Mouse (Mus musculus): ENCODE data around the gene Scarf2.

The Scarf2 gene

DNA sequence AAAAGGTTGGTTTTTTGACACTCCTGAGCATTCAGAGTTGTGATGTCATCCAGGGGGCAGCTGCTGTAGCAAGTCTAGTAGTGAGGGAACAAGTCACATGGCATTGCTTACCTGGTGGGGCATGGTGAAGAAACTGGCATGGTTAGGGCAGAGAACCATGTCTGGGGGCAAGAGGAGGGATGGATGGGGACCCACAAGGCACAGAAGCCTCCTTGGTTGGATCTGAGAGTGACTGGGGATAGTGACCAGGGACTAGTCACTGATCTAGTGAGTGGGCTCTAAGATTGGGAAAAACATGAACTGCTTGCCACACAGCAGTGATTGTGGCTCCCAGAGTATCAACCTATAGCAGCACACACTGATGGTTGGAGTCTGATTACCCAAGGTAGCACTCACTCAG, 2.5 kb downstream of the Scarf2 start:
- no peak for DNase-seq (ENCODE audit: low spot score)

DNA sequence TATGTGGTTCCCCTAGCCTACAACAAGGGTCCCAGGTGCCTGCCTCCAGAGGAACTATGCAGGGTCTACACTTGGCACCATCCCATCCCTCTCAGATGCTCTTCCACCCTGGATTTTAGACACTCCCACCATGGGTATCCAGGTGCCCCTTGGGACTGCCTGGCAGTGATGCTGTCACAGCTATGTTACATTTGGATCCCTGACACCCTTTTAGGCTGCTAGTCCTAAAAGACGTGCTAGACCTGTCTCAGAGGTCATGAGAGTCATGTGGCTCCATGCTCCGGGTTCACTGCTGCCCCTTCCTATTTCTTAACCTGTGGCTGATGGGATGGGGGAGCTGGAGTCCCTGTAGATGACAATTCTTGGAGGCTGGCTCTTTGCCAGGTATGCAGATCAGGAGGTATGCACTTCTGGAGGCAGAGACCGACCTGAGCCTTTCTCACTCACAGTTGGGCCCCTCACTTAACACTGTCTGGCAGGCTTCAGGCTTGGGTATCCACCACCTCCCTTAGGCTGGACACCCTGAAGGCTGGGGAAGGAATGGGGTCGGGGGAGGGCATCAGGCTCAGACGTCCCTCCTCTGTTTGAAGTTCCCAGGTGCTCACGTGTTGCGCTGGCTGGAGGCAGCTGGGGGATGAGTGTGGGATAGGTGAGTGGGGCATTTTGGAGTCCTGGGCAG, 4.8 kb downstream of the Scarf2 start:
- DNase-seq (ENCODE audit: low spot score): peak; percentile 55

DNA sequence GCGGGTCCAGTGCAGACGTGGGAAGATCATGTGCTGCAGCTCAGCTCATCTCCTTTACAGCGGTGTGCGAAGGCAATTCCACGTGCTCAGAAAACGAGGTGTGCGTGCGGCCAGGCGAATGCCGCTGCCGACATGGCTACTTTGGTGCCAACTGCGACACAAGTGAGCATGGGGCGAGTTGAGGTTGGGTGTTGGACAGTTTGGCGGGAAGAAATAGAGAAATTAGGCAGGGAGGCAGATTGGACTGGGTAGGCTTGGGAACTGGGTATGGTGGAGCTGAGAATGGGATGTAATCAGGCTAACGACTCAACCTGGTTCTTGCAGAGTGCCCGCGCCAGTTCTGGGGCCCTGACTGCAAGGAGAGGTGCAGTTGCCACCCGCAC, 5.4 kb downstream of the Scarf2 start:
- no peak for DNase-seq (ENCODE audit: low spot score)

DNA sequence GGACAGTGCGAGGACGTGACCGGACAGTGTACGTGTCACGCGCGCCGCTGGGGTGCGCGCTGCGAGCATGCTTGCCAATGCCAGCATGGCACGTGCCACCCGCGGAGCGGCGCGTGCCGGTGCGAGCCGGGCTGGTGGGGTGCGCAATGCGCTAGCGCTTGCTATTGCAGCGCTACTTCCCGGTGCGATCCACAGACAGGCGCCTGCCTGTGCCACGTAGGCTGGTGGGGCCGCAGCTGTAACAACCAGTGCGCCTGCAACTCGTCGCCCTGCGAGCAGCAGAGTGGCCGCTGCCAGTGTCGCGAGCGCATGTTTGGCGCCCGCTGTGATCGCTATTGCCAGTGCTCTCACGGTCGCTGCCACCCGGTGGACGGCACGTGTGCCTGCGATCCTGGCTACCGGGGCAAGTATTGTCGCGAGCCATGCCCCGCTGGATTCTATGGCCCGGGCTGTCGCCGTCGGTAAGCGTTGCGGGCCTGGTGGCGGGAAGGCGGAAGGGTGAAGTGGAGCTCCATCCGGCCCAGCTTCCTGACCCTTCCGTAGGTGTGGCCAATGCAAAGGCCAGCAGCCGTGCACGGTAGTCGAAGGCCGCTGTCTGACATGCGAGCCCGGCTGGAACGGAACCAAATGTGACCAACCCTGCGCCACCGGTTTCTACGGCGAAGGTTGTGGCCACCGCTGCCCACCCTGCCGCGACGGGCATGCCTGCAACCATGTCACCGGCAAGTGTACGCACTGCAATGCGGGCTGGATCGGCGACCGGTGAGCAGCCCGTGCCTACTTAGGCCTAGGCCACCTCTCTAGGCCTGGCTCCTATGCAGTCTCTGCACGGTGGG, 6.0 kb downstream of the Scarf2 start:
- peak; percentile 59 for DNase-seq (ENCODE audit: low spot score)

DNA sequence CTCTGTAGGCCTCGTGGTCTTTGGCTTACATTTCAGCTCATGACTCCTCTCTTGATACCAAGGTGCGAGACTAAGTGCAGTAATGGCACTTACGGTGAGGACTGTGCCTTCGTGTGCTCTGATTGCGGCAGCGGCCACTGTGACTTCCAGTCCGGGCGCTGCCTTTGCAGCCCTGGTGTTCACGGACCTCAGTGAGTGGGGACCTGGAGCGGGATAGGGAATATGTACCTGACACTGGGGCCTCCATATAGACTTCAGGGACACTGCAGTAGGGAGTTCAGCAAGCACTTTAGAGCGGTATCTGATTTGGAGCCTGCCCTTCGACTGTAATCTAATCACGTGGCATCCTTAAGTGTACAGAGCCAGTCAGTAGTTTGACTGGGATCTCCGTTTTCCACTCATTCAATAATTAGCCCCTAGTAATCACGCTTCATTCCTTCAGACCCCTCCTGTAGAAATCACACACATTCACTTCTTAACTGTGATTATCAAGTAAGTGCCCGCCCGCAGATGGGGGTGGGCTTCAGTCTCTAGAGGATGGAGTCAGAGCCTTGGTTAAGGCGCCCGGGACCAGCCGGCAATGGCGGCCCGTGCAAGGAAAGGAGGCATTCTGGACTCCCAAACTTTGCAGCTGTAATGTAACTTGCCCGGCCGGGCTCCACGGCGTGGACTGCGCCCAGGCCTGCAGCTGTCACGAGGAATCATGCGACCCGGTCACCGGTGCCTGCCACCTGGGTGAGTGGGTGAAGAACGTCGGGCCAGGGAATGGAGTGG, 6.8 kb downstream of the Scarf2 start:
- no peak for DNase-seq (ENCODE audit: low spot score)

DNA sequence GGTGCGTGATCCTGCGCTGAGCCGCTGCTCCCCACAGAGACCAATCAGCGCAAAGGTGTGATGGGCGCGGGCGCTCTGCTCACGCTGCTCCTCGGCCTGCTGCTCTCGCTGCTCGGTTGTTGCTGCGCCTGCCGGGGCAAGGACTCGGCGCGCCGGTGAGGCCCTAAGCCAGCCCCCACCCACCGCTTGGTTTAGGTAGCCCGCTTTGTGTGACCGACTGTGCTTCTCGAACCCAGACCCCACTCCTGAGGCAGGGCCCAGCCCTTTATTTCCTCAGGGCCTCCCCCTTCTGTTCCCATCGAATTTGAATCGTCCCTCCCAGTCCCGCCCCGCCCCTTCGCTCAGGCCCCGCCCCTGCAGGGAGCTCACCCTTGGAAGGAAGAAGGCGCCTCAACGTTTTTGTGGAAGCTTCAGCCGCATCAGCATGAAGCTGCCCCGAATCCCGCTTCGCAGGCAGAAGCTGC, 7.4 kb downstream of the Scarf2 start:
- no peak for DNase-seq (ENCODE audit: low spot score)

DNA sequence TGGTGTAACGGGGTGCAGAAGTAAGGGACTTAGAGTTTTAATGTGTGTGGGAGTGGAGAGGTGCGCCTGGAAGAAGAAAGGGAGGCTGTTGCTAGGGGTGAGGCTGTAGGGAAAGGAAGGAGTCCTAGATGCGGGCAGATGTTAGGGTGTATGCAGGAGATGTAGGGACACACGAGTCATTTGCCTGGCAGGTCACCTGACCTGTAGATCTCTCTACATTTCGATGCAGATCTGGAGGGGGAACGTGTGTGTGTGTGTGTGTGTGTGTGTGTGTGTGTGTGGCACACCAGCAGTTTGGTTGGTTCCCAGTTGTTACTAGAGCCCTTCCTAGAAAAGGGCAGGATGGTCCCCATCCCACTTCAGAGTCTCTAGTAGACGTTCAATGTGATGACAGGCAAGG, 7.9 kb downstream of the Scarf2 start:
- no peak for DNase-seq (ENCODE audit: low spot score)

DNA sequence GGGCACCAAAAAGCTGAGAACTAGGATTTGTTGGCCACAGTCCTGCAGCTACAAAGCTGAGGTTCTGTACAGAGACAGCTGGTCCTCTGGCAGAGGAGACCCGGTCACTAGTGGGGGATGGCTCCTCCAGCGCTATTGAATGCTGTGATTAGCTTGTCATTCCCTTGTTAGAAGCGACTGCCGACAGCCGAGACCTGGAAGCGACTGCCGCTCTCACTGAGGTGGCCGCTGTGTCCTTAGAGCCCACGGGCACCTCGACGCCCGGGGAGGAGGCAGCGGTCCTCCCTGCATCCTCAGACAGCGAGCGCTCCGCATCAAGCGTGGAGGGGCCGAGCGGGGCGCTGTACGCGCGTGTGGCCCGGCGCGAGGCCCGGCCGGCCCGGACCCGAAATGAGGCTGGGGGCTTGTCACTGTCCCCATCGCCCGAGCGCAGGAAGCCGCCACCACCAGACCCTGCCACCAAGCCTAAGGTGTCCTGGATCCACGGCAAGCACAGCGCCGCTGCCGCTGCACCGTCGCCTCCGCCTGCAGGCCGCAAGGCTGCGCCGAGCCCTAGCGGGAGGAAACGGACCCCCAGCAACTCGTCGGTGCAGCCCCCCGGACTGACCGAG, 9.6 kb downstream of the Scarf2 start:
- no peak for DNase-seq (ENCODE audit: low spot score)

DNA sequence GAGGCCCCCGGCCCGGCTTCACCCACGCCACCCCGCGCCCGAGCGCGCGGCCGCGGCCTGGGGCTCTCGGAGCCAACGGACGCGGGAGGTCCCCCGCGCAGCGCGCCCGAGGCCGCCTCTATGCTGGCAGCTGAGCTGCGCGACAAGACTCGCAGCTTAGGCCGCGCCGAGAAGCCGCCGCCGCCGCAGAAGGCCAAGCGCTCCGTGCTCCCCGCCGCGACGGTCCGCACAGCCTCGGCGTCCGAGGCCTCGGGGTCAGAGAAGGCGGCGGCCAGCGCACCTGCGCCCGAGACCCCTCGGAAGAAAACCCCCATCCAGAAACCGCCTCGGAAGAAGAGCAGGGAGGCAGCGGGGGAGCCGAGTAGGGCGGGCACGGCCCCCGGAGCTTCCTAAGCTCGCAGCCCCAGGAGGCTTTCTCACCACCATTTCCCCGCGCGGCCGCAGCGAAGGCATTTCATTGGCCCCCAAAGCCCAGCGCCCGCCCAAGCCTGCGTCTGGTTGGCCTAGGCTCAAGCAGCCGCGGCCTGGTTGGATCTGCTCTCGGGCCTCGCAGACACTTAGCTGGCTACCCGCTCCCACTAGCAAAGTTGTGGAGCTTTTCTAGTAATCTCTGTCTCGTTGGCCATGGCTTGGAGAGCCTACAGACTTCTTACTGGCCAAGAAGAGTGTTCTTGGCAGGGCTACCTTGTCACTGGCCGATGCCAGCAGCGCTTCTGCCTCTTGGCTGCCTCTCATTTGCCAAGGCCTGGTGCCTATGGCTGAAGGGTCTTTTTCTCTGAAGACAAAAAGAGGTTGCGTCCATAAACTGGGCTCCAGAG, 10.3 kb downstream of the Scarf2 start:
- peak; percentile 82 for DNase-seq (ENCODE audit: low spot score)

DNA sequence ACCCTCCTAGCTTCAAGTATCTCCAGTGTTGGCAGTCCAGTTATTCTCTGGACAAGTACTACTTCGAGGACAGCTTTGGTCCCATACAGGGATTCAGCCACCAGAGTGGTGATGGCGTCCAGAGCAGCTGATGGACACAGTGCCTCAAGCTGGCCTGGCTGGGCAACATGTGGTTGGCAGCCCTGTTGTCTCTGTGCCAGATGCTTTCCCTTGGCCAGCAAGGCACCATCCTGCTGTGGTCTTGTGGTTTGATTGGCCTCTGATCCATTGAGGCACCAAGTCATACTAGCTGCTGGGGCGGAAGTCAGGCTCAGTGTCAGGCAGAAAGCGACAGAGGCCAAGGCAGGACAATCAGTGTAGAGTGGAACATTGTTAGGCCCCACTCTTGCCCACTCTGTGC, 12.0 kb downstream of the Scarf2 start:
- DNase-seq (ENCODE audit: low spot score): no peak

DNA sequence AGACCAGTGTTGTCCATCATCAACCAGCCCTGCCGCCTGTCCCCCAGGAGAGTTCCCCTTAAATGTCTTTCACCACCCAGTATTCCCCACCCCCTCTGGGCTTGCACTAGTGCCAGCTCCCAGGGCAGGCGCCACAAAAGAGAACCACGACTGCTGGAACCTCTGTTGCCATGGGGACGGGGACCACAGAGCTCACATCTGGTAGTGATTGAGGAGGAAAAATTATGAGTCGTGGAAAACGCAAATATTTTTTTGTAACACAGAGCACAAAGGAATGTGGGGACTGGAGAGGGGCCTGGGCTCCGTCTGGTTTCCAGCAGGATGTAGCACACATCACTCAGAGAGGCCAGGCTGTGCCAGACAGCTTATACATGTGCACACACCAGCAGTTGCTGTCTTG, 12.6 kb downstream of the Scarf2 start:
- no peak for DNase-seq (ENCODE audit: low spot score)

DNA sequence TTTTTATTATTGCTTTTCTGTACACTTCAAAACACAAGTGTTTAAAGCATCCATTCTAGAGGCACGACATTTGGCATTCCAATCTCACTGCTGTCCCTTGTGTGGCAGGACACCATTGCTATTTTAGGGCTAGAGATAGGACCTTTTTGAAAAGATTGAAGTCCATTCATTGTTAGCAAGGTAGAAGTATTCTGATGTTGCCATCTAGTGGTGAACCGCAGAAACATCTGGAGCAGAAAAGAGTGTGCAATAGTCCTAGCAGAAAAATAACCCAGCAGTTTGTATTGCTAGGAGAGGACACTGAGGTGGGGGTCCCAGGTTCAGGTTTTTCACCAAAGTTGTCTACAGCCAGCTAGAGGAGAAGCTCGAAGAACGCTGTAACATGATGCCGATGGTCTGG, 15.0 kb downstream of the Scarf2 start:
- no peak for DNase-seq (ENCODE audit: low spot score)

DNA sequence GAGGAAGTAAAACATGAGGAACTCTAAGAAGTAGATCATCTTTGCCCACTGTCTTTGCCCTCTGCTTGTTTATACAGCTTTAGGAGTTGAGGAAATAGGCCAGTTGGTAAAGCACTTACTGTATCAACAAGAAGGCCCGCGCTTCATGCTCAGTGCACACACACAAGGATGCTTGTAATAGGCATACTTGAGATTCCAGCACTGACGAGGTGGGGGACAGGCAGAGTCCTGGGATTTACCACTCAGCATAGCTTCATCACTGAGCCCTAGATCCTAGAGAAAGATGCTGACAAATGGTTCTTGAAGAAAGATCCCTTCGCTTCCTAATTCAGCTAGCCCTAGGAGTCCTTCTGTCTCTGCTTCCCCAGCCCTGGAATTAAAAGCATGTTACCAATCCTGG, 16.1 kb downstream of the Scarf2 start:
- DNase-seq (ENCODE audit: low spot score): no peak

DNA sequence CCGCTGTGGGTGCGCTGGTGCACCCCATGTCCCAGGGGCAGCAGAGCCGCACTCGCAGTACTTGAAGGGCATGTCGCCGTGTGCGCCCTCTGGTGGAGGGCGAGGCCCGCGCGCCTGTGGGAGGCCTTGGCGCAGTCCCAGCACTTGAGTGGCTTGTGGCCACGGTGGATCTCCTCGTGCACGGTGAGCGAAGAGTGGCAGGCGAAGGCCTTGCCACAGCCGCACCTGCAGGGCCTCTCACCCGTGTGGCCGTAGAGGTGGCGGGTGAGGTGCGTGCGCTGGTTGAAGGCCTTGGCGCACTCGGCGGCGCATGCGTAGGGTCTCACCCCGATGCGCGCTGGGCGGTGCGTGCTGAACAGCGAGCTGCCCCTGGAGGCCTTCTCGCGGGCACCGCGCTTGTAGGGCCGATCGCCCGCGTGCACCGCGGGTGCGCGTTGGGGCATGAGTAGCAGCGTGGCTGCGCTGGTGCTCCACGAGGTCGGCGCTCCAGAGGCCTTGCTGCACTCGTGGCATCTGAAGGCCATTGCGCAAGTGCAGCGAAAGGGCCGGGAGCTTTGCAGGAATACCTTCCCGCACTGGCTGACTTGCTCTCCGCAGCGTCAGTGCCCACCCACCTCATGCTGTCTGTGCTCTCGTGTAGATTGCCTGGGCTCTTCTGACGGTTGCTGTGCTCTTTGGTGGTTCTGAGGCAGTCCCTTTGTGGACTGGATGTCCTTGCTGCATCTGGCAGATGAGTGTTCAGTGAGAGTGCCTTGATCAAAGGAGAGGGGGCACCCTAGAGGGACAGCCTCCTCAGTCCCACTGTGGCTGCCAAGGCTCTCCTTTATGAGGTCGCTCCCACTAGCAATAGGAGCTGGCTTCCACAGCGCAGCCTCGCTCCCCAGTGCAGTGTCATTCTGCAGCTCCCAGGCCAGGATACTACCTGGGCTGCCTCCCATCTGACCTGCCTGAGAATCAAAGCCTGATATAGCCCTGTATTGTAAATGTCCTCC, 18.6 kb downstream of the Scarf2 start:
- DNase-seq (ENCODE audit: low spot score): peak; percentile 78

DNA sequence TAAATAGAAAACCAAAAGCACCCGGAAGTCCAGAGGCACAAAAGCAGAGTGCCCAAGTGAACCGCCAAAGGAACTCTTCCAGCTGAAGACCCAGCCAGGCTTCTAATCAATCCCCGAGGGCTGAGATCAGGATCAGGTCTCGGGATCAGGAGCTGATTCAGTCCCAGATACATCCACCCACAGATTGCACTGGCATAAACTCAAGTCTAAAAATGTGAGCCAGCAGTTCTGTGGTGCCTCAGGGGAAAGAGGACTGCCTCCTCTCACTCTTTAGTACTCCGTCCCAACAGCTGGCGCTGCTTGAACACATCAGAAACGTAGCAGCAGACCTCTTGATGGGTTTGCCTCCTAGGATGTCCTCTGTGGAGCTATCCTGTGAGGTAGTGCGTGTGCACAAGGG, 19.4 kb downstream of the Scarf2 start:
- DNase-seq (ENCODE audit: low spot score): no peak

DNA sequence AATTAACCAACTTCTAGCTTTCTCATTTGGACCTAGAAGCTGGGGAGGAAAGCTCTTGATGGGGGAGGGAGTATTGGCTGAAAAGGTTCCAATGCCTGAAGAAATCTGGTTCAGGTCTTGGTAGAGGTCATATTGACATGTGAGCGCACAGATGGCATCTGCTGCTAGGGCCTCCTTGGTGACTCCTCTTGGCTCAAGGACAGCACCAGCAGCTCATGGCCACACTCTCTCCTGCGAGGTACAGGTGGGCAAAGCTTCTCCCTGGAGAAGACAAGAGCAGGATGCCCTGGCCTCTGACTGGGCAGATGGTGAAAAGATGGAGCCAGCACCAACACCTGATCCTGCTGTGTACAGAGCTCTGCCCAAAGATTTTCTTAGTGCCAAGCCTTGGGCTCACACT, 29.4 kb downstream of the Scarf2 start:
- no peak for DNase-seq (ENCODE audit: low spot score)

DNA sequence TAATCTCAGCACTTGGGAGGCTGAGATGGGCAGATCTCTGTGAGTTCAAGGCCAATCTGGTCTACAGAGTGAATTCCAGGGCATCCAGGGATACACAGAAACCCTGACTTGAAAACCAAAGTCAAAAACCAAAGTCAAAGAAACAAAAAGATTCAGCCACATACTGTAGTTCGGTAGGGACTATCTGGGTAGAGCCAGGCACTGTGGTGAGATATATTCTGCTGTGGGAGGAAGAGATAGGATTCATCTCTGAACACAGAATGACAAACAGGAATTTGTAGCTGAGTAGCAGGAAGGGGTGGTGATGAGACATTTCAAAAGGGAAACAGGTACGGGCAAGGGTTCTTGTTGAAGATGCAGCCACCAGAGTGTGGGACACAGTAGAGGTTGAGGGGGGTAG, 31.1 kb downstream of the Scarf2 start:
- DNase-seq (ENCODE audit: low spot score): no peak

DNA sequence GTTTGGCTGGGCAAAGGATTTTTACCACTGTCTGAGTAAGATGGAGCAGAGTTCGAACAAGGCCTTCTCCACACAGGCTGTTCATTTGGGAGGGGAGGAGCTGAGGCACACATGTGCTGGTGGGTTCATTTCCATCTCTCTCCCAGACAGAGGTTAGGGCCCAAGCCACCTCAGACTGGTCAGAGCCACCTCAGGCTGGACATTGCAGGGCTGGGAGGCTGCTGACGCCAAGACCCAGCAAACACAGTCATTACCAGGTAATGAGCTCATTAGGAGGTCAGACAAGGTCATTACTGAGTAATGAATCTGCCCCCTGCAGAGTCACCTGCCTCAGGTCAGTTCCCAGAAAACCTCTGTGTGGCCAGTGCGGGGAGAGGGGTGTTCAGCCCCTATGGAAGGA, 31.8 kb downstream of the Scarf2 start:
- no peak for DNase-seq (ENCODE audit: low spot score)

DNA sequence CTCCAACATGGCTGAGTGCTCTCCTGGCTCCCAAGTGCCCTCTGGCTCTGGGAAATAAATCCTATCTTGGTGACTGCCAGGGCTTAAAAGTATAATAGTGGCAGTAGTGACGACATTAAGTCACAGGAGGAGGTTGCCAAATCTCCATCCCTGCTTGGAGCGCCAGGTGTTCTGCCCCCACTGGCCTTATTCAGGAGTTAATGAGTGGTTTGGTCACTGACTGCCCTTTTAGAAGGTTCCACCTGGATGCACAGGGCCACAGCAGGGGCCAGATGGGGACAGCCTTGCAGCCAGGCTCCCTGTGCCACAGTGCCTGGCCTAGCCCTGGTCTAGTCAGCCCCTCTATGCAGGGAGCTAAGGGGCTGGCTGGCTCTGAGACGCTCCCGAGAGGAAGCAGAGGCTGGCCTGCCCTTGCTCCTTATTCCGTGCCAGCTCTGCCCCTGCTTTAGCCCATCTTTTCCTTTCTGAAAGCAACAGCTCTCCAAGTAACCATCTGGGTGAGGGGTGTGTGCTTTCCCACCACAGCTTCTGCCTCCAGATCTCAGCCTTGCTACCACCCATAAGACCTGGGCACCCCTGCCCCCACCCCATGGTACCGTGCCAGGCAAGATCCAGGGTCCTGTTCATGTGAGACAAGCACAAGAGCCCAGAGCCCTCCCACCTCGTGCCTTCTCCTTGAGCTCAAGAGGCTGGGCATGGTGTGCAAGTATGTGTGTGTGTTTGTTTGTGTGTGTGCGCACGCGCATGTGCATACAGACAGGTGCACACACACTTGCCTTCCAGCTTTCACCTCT, 33.5 kb downstream of the Scarf2 start:
- DNase-seq (ENCODE audit: low spot score): no peak

DNA sequence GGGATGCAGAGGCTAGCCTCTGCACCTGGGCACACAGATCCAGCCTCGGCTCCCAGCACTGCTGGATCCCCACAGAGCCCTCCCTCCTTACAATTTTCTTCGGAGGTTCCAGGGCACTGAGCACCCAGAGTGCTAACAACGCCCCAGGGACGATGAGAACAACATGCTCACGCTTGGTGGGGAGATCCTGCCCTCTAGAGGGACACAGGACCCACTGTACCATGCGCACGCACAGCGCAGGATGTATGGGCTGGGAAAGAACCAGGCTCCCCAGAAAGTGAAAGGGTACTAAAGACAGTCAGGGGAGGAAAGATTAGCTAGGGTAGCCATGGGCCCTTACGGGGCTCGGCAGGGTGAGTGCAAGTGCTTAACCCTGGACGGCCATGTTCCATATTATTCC, 34.7 kb downstream of the Scarf2 start:
- DNase-seq (ENCODE audit: low spot score): no peak
